Mouse (Mus musculus) CH12.LX (cell line): Measurements from ENCODE around the gene Ifit3.

ENCODE experiments used
- GABPA ChIP-seq: IDR thresholded peaks from 2 replicates; pipeline ENCODE4 v1.6.1; 2012; ENCODE audit warnings: low read depth, low read length, improper control_type of control experiment, inconsistent platforms; ENCODE audit not compliant: insufficient replicate concordance
- HCFC1 ChIP-seq: IDR thresholded peaks from 2 replicates; pipeline ENCODE4 v1.6.1; 2012; ENCODE audit warnings: low read depth, mild to moderate bottlenecking, inconsistent platforms, low read length, improper control_type of control experiment
- MXI1 ChIP-seq: IDR thresholded peaks from 2 replicates; pipeline ENCODE4 v1.6.1; 2011; ENCODE audit warnings: mild to moderate bottlenecking, low read depth, low read length, improper control_type of control experiment
- SMC3 ChIP-seq: IDR thresholded peaks from 2 replicates; pipeline ENCODE4 v1.6.1; 2011; ENCODE audit warnings: low read depth, low read length, improper control_type of control experiment
- USF2 ChIP-seq: conservative IDR thresholded peaks from 2 replicates; pipeline ENCODE4 v1.6.1; 2011; ENCODE audit warnings: low read depth, low read length, improper control_type of control experiment

GRCm38 (mm10) chr19:34627496-34627895 lies 44.2 kb downstream of the Ifit3 start:
- no peak for TF ChIP-seq USF2
- TF ChIP-seq HCFC1, result no peak
- no peak for TF ChIP-seq MXI1
- no peak for TF ChIP-seq SMC3
- TF ChIP-seq GABPA, result no peak
